Mouse (Mus musculus) liver, adult 2 months (tissue): ENCODE data around the gene Cep112.

Source experiments
- CTCF ChIP-seq: fragments of 200-500 bp; IDR thresholded peaks from 2 replicates; pipeline ENCODE4 v1.5.1; 2011; ENCODE audit warnings: low read depth, low read length, control low read depth
- POLR2A ChIP-seq: fragments of 200-500 bp; IDR thresholded peaks from 2 replicates; pipeline ENCODE4 v1.6.1; 2011; ENCODE audit warnings: low read length, control low read depth; ENCODE audit not compliant: insufficient read depth; ENCODE audit errors: extremely low read depth

GRCm38 (mm10) chr11:108378363-108378751, 46.6 kb upstream of the Cep112 start:
- TF ChIP-seq CTCF (no peak), POLR2A (no peak)
